Mouse (Mus musculus): ENCODE measurements at regions not wholly inside any gene's neighbourhood (a gene's known extent, or its start where the extent isn't known, plus 50 kb on each side); places are given as distances from the start of the nearest gene placed in this dataset.

GRCm38 (mm10) chr6:22443170-22443569, 87.1 kb upstream of the Fam3c start:
- DNase-seq = no peak

- no peak for DNase-seq
Measured at GRCm38 (mm10) chr6:22442591-22442990, 86.5 kb upstream of the Fam3c start.

DNA sequence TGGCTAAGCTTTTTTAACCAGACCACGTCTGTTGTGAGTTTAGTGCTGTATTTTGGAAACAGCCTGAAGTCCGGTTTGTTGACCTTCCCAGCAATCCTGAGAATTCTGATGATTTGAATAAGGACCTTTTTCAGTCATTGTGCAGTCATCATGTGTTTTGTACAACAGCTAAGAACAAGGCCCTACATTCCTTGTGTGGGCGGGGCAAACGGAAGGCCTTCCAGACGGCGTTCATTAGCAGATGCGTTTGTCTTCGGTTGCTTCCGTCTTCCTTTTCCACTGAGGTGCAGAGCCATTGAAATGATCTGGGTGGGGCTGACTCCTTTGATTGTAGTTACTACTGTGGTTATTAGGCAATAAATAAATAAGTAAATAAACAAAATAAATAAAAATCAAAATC, 83.8 kb upstream of the Fam3c start:
- no peak for DNase-seq

DNA sequence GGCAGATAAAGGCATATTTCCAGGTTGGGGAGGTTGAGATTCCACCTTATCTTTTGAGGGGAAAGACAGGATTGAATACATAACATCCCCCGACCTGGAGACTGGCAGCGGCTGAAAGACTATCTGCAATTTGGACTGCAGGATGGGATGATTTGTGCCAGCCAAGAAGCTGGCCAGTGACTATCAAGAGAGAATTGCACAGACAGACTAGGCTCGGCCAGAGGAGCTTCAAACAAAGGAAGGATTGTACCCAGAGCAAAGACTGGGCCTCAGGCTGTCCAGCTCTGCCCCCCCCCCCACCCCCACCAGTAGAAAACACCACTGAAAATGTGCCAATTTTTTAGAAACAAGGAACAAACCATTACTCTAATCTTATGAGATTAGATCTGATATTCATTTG, 73.0 kb upstream of the Fam3c start:
- DNase-seq = no peak

GRCm38 (mm10) chr6:22424161-22424807, 68.2 kb upstream of the Fam3c start:
- no peak for DNase-seq

DNA sequence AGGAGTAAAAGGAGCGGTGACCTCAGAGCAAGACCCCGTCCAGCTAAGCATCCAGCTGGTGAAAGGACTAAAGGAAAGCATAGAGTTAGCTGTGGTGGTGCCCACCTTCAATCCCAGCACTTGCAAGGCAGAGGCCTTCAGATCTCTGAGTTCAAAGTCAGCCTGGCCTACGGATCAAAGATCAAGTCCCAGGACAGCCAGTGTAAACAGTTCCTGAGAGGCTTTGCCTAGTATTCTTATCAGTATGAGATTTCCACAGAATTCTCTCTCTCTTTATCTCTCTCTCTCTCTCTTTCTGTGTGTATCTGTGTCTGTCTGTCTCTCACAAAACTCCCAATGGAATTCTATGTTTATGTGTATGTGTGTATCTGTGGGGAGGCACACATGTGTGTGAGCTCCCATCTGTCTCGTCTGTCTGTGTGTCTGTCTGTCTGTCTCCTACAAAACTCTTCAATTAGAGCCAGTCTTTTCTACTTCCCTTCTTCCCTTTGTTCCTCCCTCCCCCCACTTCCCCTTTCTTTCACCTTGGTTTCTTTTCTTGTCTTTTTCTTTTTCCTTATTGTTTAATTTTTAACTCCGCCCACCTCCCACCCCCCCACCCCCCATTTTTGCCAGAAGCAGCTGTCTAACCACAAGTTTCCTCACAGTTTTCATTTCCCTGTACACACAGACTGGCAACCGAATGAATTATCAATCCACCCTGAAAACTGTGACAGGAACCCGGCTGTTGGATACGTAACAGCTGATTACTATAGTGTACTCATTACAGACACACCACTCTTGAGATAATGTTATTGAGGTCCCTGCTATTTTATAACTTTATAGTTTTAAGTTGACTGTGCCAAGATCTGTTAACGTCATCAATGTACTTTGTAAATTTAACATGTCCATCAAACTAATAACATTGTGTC, 67.3 kb upstream of the Fam3c start:
- DNase-seq = no peak

DNA sequence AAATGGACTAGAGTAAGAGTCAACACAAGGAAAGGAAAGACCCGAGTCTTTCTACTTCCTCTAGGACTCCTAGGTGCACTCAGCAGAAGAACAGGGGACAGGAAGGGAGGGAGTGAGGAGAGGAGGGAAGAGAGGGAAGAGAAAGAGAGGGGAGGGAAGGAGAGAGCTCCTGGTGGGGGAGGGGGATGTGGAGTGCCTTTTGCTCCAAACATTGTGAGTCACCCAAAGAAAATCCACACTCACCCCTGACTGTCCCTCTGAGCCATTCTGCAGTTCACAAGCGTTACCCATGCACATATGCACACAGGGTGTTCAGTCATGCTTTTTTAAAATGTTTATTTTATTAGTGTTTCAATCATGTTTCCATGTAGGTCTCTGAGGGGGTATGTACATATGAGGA, 65.5 kb upstream of the Fam3c start:
- DNase-seq = no peak

GRCm38 (mm10) chr6:22418279-22418678, 62.2 kb upstream of the Fam3c start:
- DNase-seq = no peak

GRCm38 (mm10) chr6:22417189-22417588, 61.1 kb upstream of the Fam3c start:
- DNase-seq = peak; percentile 65

DNA sequence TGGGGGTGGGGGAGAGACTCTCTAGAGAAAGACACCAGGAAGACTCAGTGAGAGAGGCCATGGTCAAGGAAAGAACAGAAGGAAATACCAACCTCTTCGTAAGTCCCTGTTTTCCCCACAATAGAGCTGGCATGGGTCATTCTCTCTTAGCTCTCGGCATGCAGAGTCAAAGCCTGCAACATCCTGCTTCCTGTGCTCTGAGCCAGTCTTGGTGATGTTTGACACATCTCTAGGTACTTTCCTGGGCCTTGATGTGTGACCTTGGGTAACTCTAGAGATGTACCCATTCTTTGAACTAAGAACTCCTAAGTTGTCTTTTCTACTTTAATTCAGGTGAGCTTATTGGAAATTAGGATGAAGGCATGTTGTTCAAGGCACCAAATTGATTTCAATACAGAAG, 55.8 kb upstream of the Fam3c start:
- no peak for DNase-seq

DNA sequence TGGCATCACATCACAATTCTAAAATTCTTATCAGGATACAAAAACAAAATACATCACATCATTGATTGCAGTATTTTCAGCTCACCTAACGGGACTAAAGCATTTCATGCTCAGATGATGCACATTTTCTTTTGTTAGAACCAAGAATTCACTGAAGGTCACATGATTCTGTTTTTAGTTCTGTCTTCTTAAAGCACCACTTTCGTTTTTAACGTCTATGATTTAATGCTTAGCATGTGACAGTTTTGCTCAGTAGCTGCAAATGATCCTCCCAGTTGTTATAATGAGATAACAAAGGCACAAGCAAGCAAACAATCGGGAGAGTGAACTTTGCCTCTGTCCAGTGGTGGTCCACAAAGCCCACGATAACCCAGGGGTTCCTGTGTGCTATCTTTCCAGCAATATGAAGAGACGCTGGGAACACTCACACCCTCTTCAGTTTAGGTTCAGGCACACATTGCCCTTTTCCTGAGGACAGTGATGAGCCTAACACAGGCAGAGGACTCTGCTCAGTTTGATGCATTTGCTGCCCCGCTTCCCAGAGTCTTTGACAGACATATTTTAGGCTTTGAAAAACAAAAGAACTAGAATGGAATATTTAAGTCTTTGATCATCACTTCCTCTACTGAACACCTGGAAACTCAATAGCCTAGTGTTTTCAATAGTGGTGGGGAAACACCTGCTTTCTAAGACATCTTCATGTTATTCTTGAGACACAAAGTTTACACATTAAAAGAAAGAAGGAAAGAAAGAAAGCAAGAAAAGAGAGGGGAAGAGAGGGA, 53.0 kb upstream of the Fam3c start:
- no peak for DNase-seq
